Mouse (Mus musculus) olfactory bulb, adult 2 months (tissue): ENCODE measurements at regions not wholly inside any gene's neighbourhood (a gene's known extent, or its start where the extent isn't known, plus 50 kb on each side); places are given as distances from the start of the nearest gene placed in this dataset.

ENCODE experiments used
- CTCF ChIP-seq: fragments of 200-500 bp; IDR thresholded peaks from 2 replicates; pipeline ENCODE4 v1.5.1; 2012; ENCODE audit warnings: low read depth, mild to moderate bottlenecking, low read length, moderate library complexity; ENCODE audit not compliant: insufficient read depth
- POLR2A ChIP-seq: fragments of 200-500 bp; IDR thresholded peaks from 2 replicates; pipeline ENCODE4 v1.6.1; 2012; ENCODE audit warnings: mild to moderate bottlenecking, low read depth, low read length, moderate library complexity; ENCODE audit not compliant: insufficient read depth

DNA sequence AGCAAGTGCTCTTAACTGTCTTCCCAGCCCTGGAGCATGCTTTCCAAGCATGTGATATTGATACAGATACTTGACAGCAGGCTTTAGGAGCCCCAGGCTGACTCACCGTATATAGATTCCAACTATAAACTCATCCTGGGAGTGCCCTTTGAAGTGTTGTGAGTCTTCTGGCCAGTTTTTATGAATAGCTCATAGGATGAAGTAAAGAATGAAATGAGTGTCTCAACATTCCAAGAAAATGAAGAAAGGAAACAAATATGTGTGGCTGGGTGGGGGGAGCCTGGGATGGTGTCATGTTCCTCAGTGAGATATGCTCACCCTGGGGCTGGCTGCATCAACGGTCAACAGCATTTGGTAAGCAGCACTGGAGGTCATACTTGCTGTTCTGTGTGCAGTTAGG is 238.5 kb downstream of the Zfp36l1 start:
- TF ChIP-seq CTCF (no peak), POLR2A (no peak)
